Mouse (Mus musculus) left cerebral cortex, postnatal 10 days (tissue): ENCODE results near the gene Itih2. TPM values are rescaled to one million over a fixed set of nuclear protein-coding genes. Genes with fewer than 3 reads are reported as not detected.
A peak's percentile ranks its signal among the peaks of the same experiment; 100 is the strongest.

Experiments
- DNase-seq, 2 experiments: peaks; one replicate each; pipeline ENCODE4 v3.0.0; 2021 to 2022; ENCODE audit warnings: low spot score in 2 of 2, mixed read lengths in 1 of 2; ENCODE audit errors: extremely low spot score in 1 of 2
- intact Hi-C: fragments of 180-260 bp; cut with DNase I; formaldehyde crosslinking; loops from one replicate; pipeline ENCODE4 v1.15.1; 2025
- total RNA-seq, 2 experiments: library from RNA; stranded (reverse); gene quantifications; 2 replicates each; pipeline ENCODE4 v1.2.3; 2021

The Itih2 gene
- total RNA-seq: 1 to 10 TPM; 3.3 to 3.5 TPM

DNA sequence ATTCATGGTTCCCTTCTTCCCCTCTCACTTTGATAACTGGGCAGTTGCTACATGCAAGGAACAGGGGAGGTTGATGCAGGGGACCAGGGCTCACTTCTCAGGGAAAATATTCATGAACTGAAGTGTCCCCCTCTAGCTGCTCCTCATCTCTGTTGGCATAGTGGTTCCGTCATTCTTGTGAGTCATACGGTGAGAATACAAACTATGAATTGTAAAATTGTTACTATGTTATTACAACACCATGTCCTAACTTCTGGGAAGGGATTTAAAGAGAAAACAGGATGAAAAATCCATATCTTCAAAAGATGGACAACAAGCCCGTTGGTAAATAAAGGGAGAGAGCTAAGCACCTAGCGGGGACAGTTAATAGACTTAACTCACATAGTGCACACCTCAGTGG, at the start of gene Itih2:
Gene Itih2, minus strand, starts transcription at position 101 of the 400 bp plus-strand sequence.
- intact Hi-C loops: no loop called here
- DNase-seq: no peak

DNA sequence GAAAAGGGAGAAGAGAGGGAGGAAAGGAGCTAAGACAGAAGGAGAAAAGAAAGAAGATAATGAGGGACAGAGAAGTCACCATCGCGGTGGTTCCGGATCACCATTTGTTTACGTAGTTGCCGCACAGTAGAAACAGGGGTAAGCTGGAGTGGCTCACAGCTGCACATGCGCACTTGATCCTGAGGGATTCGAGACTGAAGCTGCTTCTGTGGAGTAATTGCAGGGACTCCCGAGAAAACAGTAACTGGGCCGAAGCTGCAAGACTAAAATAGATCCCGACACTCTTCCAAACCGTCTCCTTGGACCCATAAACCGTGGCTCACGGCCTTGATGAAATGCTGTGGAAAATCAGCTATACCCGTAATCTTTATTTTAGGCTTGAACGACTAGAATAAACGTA, 38.8 kb upstream of the Itih2 start:
- intact Hi-C loops: no loop called here
- DNase-seq: no peak

DNA sequence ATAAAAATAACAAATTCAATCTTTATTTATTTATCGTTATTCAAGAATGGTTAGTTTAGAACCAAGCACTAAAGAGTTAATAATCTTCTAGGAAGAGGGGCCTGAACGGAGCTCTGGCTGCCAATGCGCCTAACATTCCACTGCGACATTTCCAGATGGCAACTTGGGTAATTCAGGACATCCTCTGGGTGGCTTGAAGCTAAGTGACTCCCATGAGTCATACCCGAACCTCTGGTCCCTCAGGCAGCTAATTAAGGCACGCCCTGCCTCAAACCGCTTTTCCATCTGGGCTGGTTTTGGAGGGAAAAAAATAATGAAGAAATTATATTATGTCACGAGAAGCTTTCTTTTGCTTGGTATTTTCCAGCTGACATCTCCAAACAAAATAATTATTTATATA, 36.8 kb upstream of the Itih2 start:
- DNase-seq: no peak
- intact Hi-C loops: no loop called here

DNA sequence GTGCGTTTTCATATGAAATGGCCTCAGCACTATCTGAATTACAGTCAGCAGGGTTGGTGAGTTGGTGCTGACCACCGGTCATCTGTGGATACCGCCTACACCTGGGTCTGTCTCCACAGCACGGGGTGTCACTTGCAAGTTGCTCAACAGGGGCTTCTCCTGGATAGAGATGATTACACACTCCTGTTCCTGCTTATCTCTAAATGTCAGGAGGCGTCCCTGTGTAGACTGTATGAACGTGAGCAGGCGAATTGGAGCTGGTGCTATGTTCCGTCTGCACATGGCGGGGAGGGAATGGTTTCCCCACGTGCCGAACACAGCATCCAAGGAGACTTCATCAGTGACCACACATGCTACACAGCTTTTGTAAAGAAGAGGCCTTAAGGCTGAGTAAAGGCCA, 36.1 kb upstream of the Itih2 start:
- intact Hi-C loops: no loop called here
- no peak for DNase-seq

GRCm38 (mm10) chr2:10166635-10167034, 35.4 kb upstream of the Itih2 start:
- intact Hi-C loops: no loop called here
- peak in 1 of 2 experiments; percentile 32 for DNase-seq

GRCm38 (mm10) chr2:10162011-10162410, 30.8 kb upstream of the Itih2 start:
- DNase-seq: no peak
- intact Hi-C loops: no loop called here

DNA sequence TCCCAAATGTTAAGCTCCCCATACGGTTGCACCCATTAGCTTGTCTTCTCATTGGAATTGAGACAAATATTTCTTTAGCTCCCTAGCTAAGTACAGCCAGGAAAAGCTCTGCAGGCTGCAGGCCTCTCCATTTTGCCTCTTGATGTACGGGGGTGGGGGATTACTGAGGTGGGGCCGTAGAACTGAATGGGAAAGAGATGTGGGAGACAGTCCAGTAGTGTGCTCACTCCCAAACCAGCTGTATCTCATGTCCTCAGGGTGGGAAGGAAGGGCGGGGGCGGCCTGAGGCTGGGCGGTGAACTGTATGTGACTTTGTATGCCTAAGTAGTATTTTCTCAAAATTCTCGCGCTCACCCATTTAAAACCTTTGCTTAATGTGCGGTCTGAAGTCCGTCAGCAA, 26.0 kb upstream of the Itih2 start:
- intact Hi-C loops: no loop called here
- DNase-seq: no peak

- peak in 1 of 2 experiments; percentile 66 for DNase-seq
- intact Hi-C loops: no loop called here
These were observed 22.2 kb upstream of the Itih2 start, which contains the start of gene Itih5 for GRCm38 (mm10) chr2:10153201-10154075. Gene Itih5, plus strand, starts transcription at chr2:10153571.

DNA sequence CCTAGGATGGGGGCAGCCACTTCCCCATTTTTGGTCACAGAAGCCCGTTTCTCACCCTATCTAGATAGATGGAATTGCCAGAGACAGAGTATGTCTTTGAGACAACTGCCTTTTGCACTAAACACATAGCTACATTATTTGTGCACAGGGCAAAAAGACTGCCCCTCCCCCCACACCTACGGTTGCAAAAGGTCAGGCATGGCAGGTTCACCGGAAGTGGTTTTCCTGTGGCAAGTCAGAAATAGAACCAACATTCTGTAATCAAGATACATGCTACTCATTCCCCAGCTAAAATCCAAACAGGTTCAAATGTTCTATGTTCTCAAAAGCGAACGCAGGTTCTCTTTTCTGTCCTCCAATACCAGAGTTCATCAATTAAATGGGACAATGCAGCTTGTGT, 21.4 kb upstream of the Itih2 start:
- no peak for DNase-seq

GRCm38 (mm10) chr2:10147176-10147575, 16.0 kb upstream of the Itih2 start:
- peak; percentile 17 to 33 for DNase-seq
- intact Hi-C loops: no loop called here

More for the DNA sequence above, 21.4 kb upstream of the Itih2 start:
- intact Hi-C loops: no loop called here

GRCm38 (mm10) chr2:10145514-10145913, 14.3 kb upstream of the Itih2 start:
- intact Hi-C loops: no loop called here
- no peak for DNase-seq

DNA sequence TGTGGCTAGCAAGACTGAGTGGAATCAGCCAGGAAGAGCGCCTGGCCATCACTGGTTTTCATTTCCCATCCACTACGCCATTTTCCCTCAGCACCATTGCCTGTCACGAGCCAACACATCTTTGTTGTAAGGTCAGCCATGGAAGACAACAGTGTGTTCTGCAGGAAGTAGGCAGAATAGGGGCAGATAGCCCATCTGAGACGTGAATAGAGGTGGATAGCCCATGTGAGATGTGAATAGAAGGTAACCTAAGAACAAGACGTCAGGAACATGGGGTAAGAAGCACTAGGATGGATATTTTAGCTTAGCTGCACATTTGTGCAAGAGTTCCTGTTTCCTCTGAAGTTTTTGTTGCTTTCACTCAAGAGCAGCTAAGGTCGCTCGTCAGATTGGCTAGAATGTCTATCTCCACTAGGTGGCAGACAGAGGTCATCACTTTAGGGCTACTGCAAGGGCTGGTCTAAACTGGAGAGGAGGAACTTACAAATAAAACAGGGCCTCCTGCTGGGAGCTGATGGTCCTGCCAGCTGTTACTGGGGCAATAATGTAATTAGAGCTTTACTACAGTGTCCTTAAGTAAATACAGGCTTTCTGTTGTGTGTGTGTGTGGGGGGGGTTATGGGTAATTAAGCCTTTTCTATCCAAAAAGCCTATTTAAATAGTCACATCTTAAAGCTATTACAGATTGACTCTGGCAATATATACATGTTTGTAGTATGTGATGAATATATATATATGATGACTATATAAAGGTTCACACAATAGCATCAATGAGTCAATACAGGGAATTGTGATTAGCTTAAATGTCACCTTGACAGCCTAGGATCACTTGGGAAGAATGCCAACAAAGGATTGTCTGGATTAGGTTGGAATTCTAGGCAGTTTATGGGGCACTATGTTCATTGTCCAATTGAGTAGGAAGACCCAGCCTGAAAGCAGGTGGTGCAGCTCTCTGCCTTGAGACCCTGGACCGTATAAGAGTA, 11.6 kb upstream of the Itih2 start:
- intact Hi-C loops: loop anchor here (1.0 to 5.0 kb wide), 2 partner anchors 40 to 146 kb away; no protein-coding TSS in a partner anchor
- DNase-seq: peak; percentile 66 to 82

DNA sequence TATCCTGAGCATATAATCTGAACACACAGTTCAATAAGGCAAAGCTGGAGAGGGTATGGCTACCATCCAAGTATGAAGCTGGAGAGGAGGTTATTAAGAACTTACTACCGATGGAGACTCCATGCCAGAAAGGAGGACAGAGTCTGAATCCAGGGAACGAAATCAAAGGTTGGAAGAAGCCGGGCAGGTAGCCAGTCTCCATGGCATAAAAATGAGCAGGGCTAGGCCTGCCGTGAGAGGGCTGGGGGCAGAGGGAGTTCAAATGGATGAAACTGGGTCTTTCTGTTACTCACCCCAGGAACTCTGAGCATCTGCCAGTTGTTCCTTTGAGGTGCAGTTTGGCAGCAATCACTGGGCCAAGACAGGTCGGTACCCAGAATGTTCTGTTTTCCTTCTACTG, 9.3 kb upstream of the Itih2 start:
- DNase-seq: peak in 1 of 2 experiments; percentile 55
- intact Hi-C loops: loop anchor here (5.0 kb wide), 1 partner anchor 38 kb away; no protein-coding TSS in a partner anchor

- no peak for DNase-seq
- intact Hi-C loops: no loop called here
These were observed 6.1 kb upstream of the Itih2 start for GRCm38 (mm10) chr2:10137320-10137719.

DNA sequence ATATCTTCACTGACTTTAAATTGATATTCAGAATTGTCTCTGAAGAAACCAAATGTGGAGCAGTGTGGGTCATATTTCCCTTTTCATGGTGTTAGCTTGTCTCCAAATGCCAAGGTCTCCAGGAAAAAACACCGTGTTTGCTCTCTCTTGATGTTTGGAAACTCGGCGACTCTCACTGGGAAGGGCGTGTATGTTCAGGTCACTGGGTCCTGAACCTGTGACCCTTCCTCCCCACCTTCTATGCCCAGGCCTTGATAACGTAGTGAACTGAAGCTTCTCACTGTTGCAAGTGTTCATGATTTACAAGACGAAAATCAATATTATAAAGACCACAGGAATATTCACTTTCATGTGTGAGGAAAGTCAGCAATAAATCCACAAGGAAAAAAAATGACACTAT, 2.7 kb upstream of the Itih2 start:
- intact Hi-C loops: no loop called here
- DNase-seq: no peak

- intact Hi-C loops: no loop called here
- DNase-seq: no peak
These were observed 932 bp upstream of the Itih2 start for GRCm38 (mm10) chr2:10132128-10132527.

- intact Hi-C loops: no loop called here
- DNase-seq: peak in 1 of 2 experiments; percentile 21
These were observed 730 bp downstream of the Itih2 start for GRCm38 (mm10) chr2:10130341-10130990.

DNA sequence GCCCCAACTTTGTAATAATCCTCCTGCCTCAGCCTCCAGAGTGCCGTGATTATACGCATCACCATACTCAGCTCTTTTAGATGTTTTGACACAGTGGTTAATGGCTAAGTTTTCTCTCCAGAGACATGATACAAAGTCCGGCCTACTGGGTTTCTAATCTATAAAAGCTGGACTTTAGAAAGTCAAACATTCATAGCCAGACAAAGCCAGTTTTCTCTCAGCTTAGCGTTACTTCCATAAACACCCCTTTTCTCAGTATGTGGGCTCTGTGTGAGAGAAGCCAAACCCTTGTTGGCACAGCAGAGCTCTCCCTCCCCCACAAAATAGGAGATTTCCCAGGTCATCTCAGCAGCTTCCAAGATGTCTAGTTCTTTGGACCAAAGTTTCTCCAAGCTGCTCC, 2.6 kb downstream of the Itih2 start:
- intact Hi-C loops: no loop called here
- DNase-seq: no peak

DNA sequence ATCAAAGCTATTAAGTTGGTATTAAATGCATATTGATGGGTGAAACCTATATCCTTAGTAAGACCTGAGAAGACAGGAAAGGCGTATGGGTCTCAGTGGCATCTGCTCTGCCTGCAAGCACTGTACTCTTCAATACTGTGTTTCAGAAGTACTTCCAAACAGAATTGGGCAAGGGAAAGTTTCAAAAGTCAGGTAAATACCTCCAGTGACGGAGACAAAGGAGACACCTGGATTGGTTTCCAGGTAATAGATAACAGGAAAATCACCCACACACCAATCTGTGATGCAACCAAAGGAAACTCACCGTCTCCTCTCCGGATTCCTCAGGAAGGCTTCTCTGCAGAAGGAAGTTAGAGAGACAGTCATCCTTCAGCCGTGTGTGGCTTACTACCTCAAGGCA, 3.7 kb downstream of the Itih2 start:
- intact Hi-C loops: no loop called here
- no peak for DNase-seq
